Mouse (Mus musculus) liver, embryonic 11.5 days (tissue): ENCODE data around the gene Syn3. TPM values are rescaled to one million over a fixed set of nuclear protein-coding genes. Genes with fewer than 3 reads are reported as not detected.
"Not testable (repeated sequence)": the region's sequence is repeated elsewhere in the genome, so short reads cannot be mapped to it uniquely, and the experiment has no call there.

Experiments used
- ATAC-seq: fragments of 200-750 bp; cut with Nextera tagmentation; replicated peaks from 2 replicates; pipeline ENCODE4 v1.8.0; 2017; ENCODE audit warnings: moderate number of reproducible peaks, mild to moderate bottlenecking, moderate TSS enrichment, moderate library complexity; ENCODE audit not compliant: low FRiP score
- DNase-seq: peaks from one replicate; pipeline ENCODE4 v3.0.0-alpha.2; 2017; ENCODE audit warnings: low spot score
- H3K27ac ChIP-seq: fragments of 300-500 bp; sonication (generic); 2 replicates; pipeline ENCODE4 v1.5.1; 2014; ENCODE audit warnings: mild to moderate bottlenecking, low read depth, low read length, control low read depth
- H3K27me3 ChIP-seq: fragments of 300-500 bp; sonication (generic); replicated peaks from 2 replicates; pipeline ENCODE4 v1.6.1; 2014; ENCODE audit warnings: low read length, mixed read lengths; ENCODE audit not compliant: control insufficient read depth, insufficient read depth
- H3K36me3 ChIP-seq: fragments of 300-500 bp; sonication (generic); 2 replicates; pipeline ENCODE4 v1.6.1; 2014; ENCODE audit warnings: mild to moderate bottlenecking, low read length, moderate library complexity, mixed read lengths; ENCODE audit not compliant: control insufficient read depth, insufficient read depth
- H3K4me1 ChIP-seq: fragments of 300-500 bp; sonication (generic); replicated peaks from 2 replicates; pipeline ENCODE4 v1.6.1; 2014; ENCODE audit warnings: low read length, mixed read lengths; ENCODE audit not compliant: control insufficient read depth, insufficient read depth
- H3K4me2 ChIP-seq: fragments of 300-500 bp; sonication (generic); 2 replicates; pipeline ENCODE4 v1.6.1; 2014; ENCODE audit warnings: mild to moderate bottlenecking, control low read depth, moderate library complexity
- H3K4me3 ChIP-seq: fragments of 300-500 bp; sonication (generic); 2 replicates; pipeline ENCODE4 v1.5.1; 2014; ENCODE audit warnings: low read depth, low read length, control low read depth
- H3K9ac ChIP-seq: fragments of 300-500 bp; sonication (generic); 2 replicates; pipeline ENCODE4 v1.6.1; 2014; ENCODE audit warnings: low read depth, low read length, control low read depth
- H3K9me3 ChIP-seq: fragments of 300-500 bp; sonication (generic); 2 replicates; pipeline ENCODE4 v1.6.1; 2016; ENCODE audit warnings: low read length, inconsistent platforms, mixed read lengths; ENCODE audit not compliant: control insufficient read depth
- WGBS: fragments of 180-500 bp; shearing (Covaris S2); extraction: QIAGEN DNeasy Blood & Tissue Kit; methylation state at CpG from one replicate; pipeline ENCODE4 v1.1.7; 2014; 5-methylcytosine and 5-hydroxymethylcytosine counted together
- polyA plus RNA-seq: library from polyadenylated mRNA; unstranded; fragments of >200 nt; fragmentation: Nextera tagmentation; extraction: Ambion mirVana; gene quantifications from 2 replicates; pipeline ENCODE4 v1.2.1, GENCODE M21; 2014

Gene Syn3
- 0.58 and 0.66 TPM in 2 replicates for polyA plus RNA-seq

GRCm38 (mm10) chr10:86498673-86499391, at the start of gene Syn3:
TSS of gene Syn3 (minus strand) at chr10:86498896.
- Histone ChIP-seq H3K27ac (no peak within 1 kb of the TSS), H3K9me3 (no peaks in the 10 kb centered on the region), H3K4me3 (peak within 1 kb of the TSS; percentile 40), H3K4me1 (0 out of 2 replicates have a peak, but pooled peaks cover 4% of the 10 kb centered on the region), H3K4me2 (peak within 1 kb of the TSS; percentile 86), H3K9ac (peak within 1 kb of the TSS; percentile 51), H3K36me3 (no peaks in the 10 kb centered on the region), H3K27me3 (no peaks in the 10 kb centered on the region)
- under 1% methylated on average over 21 of the region's 21 CpGs for WGBS
- ATAC-seq (peak; percentile 97), DNase-seq (peak; percentile 73)

- not testable (repeated sequence) for DNase-seq, H3K9me3 ChIP-seq, H3K27ac ChIP-seq, H3K27me3 ChIP-seq, H3K36me3 ChIP-seq, H3K4me1 ChIP-seq, H3K4me3 ChIP-seq, H3K9ac ChIP-seq, H3K4me2 ChIP-seq, ATAC-seq
- 85% methylated on average over 2 of the region's 5 CpGs for WGBS
Measured at GRCm38 (mm10) chr10:86526357-86526874, 27.7 kb upstream of the Syn3 start.

- no peaks in the 10 kb centered on the region for H3K27me3 ChIP-seq
- no peaks in the 10 kb centered on the region for H3K9me3 ChIP-seq
- H3K4me2 ChIP-seq = no peak overlapping the region
- no peak overlapping the region for H3K27ac ChIP-seq
- WGBS = 79% methylated on average over 4 of the region's 4 CpGs
- no peak overlapping the region for H3K9ac ChIP-seq
- no peaks in the 10 kb centered on the region for H3K4me1 ChIP-seq
- ATAC-seq = no peak
- H3K36me3 ChIP-seq = no peaks in the 10 kb centered on the region
- no peak for DNase-seq
- no peak overlapping the region for H3K4me3 ChIP-seq
Measured at GRCm38 (mm10) chr10:86513801-86514200, 15.1 kb upstream of the Syn3 start.

- no peak for ATAC-seq
- no peak overlapping the region for H3K9ac ChIP-seq
- no peak overlapping the region for H3K4me3 ChIP-seq
Measured at GRCm38 (mm10) chr10:86510941-86511340, 12.2 kb upstream of the Syn3 start.

GRCm38 (mm10) chr10:86502063-86502462, 3.4 kb upstream of the Syn3 start:
- H3K36me3 ChIP-seq = no peaks in the 10 kb centered on the region
- H3K27me3 ChIP-seq = no peaks in the 10 kb centered on the region
- H3K9me3 ChIP-seq = no peaks in the 10 kb centered on the region
- no peak overlapping the region for H3K4me2 ChIP-seq
- H3K4me1 ChIP-seq = 0 out of 2 replicates have a peak, but pooled peaks cover 4% of the 10 kb centered on the region
- no peak overlapping the region for H3K9ac ChIP-seq
- 76% methylated on average over 2 of the region's 2 CpGs for WGBS
- no peak overlapping the region for H3K4me3 ChIP-seq
- H3K27ac ChIP-seq = no peak overlapping the region
- ATAC-seq = no peak
- DNase-seq = no peak

More at GRCm38 (mm10) chr10:86510941-86511340, 12.2 kb upstream of the Syn3 start:
- H3K36me3 ChIP-seq = no peaks in the 10 kb centered on the region
- no peak for DNase-seq
- no peak overlapping the region for H3K4me2 ChIP-seq
- H3K4me1 ChIP-seq = no peaks in the 10 kb centered on the region
- no peak overlapping the region for H3K27ac ChIP-seq
- no peaks in the 10 kb centered on the region for H3K9me3 ChIP-seq
- H3K27me3 ChIP-seq = no peaks in the 10 kb centered on the region

GRCm38 (mm10) chr10:86498051-86498672, 534 bp downstream of the Syn3 start:
- Histone ChIP-seq H3K27ac (no peak overlapping the region), H3K9me3 (no peaks in the 10 kb centered on the region), H3K4me3 (peak overlapping the region; percentile 40), H3K36me3 (no peaks in the 10 kb centered on the region), H3K9ac (peak overlapping the region; percentile 51), H3K4me2 (peak overlapping the region; percentile 86), H3K27me3 (no peaks in the 10 kb centered on the region), H3K4me1 (0 out of 2 replicates have a peak, but pooled peaks cover 4% of the 10 kb centered on the region)
- 10% methylated on average over 12 of the region's 12 CpGs for WGBS
- ATAC-seq (peak; percentile 69), DNase-seq (peak; percentile 38)

- no peak overlapping the region for H3K27ac ChIP-seq
- no peaks in the 10 kb centered on the region for H3K9me3 ChIP-seq
- no peaks in the 10 kb centered on the region for H3K36me3 ChIP-seq
- H3K4me2 ChIP-seq = no peak overlapping the region
- DNase-seq = no peak
- H3K27me3 ChIP-seq = no peaks in the 10 kb centered on the region
- H3K9ac ChIP-seq = no peak overlapping the region
- no peak for ATAC-seq
- H3K4me1 ChIP-seq = 0 out of 2 replicates have a peak, but pooled peaks cover 4% of the 10 kb centered on the region
- WGBS = 75% methylated on average over 2 of the region's 2 CpGs
- H3K4me3 ChIP-seq = no peak overlapping the region
Measured at GRCm38 (mm10) chr10:86495851-86496250, 2.8 kb downstream of the Syn3 start.

GRCm38 (mm10) chr10:86493140-86493539, 5.6 kb downstream of the Syn3 start:
- H3K36me3 ChIP-seq = no peaks in the 10 kb centered on the region
- no peak overlapping the region for H3K27ac ChIP-seq
- ATAC-seq = no peak
- H3K4me1 ChIP-seq = 0 out of 2 replicates have a peak, but pooled peaks cover 2% of the 10 kb centered on the region
- H3K9ac ChIP-seq = no peak overlapping the region
- no peaks in the 10 kb centered on the region for H3K9me3 ChIP-seq
- no peak overlapping the region for H3K4me2 ChIP-seq
- DNase-seq = no peak
- no peaks in the 10 kb centered on the region for H3K27me3 ChIP-seq
- H3K4me3 ChIP-seq = no peak overlapping the region
- 74% methylated on average over 5 of the region's 5 CpGs for WGBS
